Mouse (Mus musculus): ENCODE measurements around the gene Dzank1.

GRCm38 (mm10) chr2:144544630-144545029 lies 17.4 kb upstream of the Dzank1 start:
- TF ChIP-seq CTCF (IDR thresholded peaks at IDR 0.05; ENCODE audit: borderline replicate concordance, control insufficient read depth, extremely low read depth, insufficient read depth, low read length, poor library complexity) (no peak), POLR2A (IDR thresholded peaks at IDR 0.05; ENCODE audit: control insufficient read depth, extremely low read depth, insufficient read depth, low read length, poor library complexity) (no peak)
